Mouse (Mus musculus) lung, embryonic 16.5 days (tissue): ENCODE data around the gene Slc2a9. TPM values are rescaled to one million over a fixed set of nuclear protein-coding genes. Genes with fewer than 3 reads are reported as not detected.

Experiments used
- ATAC-seq: fragments of 200-750 bp; cut with Nextera tagmentation; 2 replicates; pipeline ENCODE4 v1.8.0; 2017; ENCODE audit warnings: low read depth, mild to moderate bottlenecking, moderate library complexity
- H3K27ac ChIP-seq: fragments of 300-500 bp; sonication (generic); 2 replicates; pipeline ENCODE4 v1.5.1; 2014; ENCODE audit warnings: mild to moderate bottlenecking, control low read depth, low read length
- H3K27me3 ChIP-seq: fragments of 300-500 bp; sonication (generic); 2 replicates; pipeline ENCODE4 v1.6.1; 2014; ENCODE audit warnings: low read depth, low read length, mixed read lengths; ENCODE audit not compliant: control insufficient read depth, insufficient read depth
- H3K36me3 ChIP-seq: fragments of 300-500 bp; sonication (generic); 2 replicates; pipeline ENCODE4 v1.6.1; 2014; ENCODE audit warnings: low read length; ENCODE audit not compliant: control insufficient read depth, insufficient read depth
- H3K4me1 ChIP-seq: fragments of 300-500 bp; sonication (generic); replicated peaks from 2 replicates; pipeline ENCODE4 v1.6.1; 2014; ENCODE audit warnings: low read length, mixed read lengths; ENCODE audit not compliant: control insufficient read depth, insufficient read depth
- H3K4me2 ChIP-seq: fragments of 300-500 bp; sonication (generic); 2 replicates; pipeline ENCODE4 v1.6.1; 2014; ENCODE audit warnings: low read depth, low read length, control low read depth
- H3K4me3 ChIP-seq: fragments of 300-500 bp; sonication (generic); 2 replicates; pipeline ENCODE4 v1.5.1; 2014; ENCODE audit warnings: mild to moderate bottlenecking, low read length, control low read depth
- H3K9ac ChIP-seq: fragments of 300-500 bp; sonication (generic); 2 replicates; pipeline ENCODE4 v1.6.1; 2014; ENCODE audit warnings: low read length, control low read depth
- H3K9me3 ChIP-seq: fragments of 300-500 bp; sonication (generic); 2 replicates; pipeline ENCODE4 v1.6.1; 2016; ENCODE audit warnings: low read length; ENCODE audit not compliant: control insufficient read depth
- WGBS: fragments of 180-500 bp; shearing (Covaris S2); extraction: QIAGEN DNeasy Blood & Tissue Kit; methylation state at CpG from one replicate; pipeline ENCODE4 v1.1.7; 2014; 5-methylcytosine and 5-hydroxymethylcytosine counted together
- polyA plus RNA-seq: library from polyadenylated mRNA; unstranded; fragments of >200 nt; fragmentation: Nextera tagmentation; extraction: Ambion mirVana; gene quantifications from 2 replicates; pipeline ENCODE4 v1.2.1, GENCODE M21; 2015

Gene Slc2a9
- polyA plus RNA-seq, 1 experiment from 2014 or later: 1.2 TPM

DNA sequence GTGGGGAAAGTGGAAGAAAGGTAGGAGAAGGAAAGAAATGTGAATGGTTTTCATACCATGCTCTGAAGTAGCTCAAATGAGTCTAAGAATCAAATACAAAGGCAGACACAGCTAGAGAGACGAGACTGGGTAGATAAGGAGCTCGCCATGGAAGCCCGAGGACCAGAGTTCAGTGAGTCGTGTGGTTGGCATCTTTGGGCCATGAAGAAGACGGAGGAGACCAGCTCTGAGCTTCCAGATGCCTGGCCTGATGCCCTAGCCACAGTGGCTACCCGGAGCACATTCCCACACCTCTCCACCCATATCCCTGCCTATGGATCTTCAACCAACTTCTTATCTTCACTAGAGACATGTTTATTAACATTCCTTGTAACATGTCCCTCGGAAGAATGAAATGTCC lies 71.7 kb downstream of the Slc2a9 start:
- no peak overlapping the region for H3K9ac ChIP-seq
- H3K27me3 ChIP-seq: no peaks in the 10 kb centered on the region
- H3K4me3 ChIP-seq: no peak overlapping the region
- 55% methylated on average over 7 of the region's 7 CpGs for WGBS
- no peaks in the 10 kb centered on the region for H3K9me3 ChIP-seq
- H3K27ac ChIP-seq: no peak overlapping the region
- no peak overlapping the region for H3K4me2 ChIP-seq
- H3K4me1 ChIP-seq: no peaks in the 10 kb centered on the region
- ATAC-seq: no peak
- H3K36me3 ChIP-seq: no peaks in the 10 kb centered on the region

DNA sequence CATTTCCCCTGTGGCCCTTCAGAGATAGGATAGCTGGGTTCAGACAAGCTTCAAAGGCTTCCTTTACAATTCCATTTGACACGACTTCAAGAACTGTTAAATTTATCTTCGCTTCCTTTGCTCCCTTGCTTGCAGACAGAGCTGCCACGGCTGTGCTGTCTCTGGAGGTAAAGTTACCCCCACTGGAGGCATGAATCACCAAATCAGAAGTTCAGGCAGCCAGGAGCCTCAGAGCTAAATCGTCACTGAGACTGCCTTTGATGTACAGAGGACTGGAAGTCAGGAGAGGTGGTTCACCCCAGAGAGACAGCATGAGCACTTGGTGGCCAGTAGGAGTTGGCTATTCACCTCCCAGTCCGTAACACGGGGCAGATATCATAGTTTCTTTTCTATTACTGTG lies 73.8 kb downstream of the Slc2a9 start:
- H3K9me3 ChIP-seq: no peaks in the 10 kb centered on the region
- ATAC-seq: no peak
- no peak overlapping the region for H3K9ac ChIP-seq
- H3K4me1 ChIP-seq: no peaks in the 10 kb centered on the region
- no peak overlapping the region for H3K4me3 ChIP-seq
- H3K36me3 ChIP-seq: no peaks in the 10 kb centered on the region
- WGBS: 48% methylated on average over 6 of the region's 6 CpGs
- H3K27ac ChIP-seq: no peak overlapping the region
- H3K27me3 ChIP-seq: no peaks in the 10 kb centered on the region
- no peak overlapping the region for H3K4me2 ChIP-seq

DNA sequence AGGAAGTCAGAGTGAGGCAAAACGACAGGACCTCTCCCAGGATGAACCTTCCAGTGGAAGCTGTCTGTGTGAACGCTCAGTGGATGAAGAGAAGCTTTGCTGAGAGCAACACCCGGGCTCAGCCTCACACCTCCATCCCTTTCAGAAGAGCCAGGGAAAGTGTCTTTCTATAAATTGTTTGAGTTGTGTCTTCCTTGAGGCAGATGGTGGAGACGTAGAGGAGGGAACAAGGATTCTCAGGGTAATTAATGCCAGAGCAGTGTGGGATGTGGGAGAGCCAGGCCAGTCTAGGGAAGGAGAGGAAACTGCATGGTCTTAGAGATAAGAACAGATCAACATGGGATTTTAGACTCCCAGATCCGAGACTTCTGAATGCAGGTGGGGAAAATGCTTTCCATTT lies 75.2 kb downstream of the Slc2a9 start:
- no peak for ATAC-seq
- Histone ChIP-seq H3K4me2 (no peak overlapping the region), H3K36me3 (no peaks in the 10 kb centered on the region), H3K4me3 (no peak overlapping the region), H3K9me3 (no peaks in the 10 kb centered on the region), H3K27ac (no peak overlapping the region), H3K9ac (no peak overlapping the region), H3K27me3 (no peaks in the 10 kb centered on the region), H3K4me1 (no peaks in the 10 kb centered on the region)
- 45% methylated on average over 5 of the region's 5 CpGs for WGBS

DNA sequence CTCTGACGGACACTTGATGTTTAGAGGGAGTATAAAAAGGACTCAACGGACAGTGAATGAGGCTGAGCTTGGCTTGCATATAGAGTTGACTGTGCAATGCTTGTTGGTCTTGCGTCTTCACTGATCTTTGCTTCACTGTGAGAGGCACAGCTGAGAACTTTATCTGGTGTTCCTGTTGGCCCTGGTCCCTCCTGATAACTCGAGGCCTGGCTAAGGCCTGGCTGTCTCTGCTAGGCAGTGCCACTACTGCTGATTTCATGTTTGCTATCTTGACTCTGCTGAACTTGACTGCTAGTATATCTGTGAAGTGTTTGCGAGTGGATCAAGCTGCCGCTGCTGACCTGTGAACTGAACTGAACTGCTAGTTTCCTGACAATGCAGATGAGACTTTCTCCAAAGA lies 77.4 kb downstream of the Slc2a9 start:
- Histone ChIP-seq H3K27ac (no peak overlapping the region), H3K4me2 (no peak overlapping the region), H3K27me3 (no peaks in the 10 kb centered on the region), H3K36me3 (no peaks in the 10 kb centered on the region), H3K4me3 (no peak overlapping the region), H3K9ac (no peak overlapping the region), H3K9me3 (no peaks in the 10 kb centered on the region), H3K4me1 (no peaks in the 10 kb centered on the region)
- no peak for ATAC-seq
- WGBS: 72% methylated on average over 6 of the region's 6 CpGs

DNA sequence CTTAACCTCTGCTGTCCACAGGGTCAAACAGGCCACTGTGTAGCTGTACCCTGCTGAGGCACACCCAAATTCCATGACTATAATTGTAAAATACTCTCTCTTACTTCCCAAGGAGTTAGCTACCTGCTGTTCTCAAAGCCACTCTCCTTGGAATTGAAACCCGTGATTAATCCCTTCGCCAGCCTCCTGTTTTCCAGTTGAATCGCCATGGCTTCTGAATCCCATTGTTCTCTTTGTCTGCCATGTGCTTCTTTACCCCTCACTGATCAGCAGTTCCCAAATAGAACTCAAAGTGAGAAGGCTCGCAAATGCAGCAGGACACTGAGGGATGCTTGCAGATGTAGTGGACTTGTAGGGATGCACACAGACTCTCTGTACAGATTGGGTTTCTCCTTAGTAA lies 80.5 kb downstream of the Slc2a9 start:
- H3K4me1 ChIP-seq: no peaks in the 10 kb centered on the region
- no peaks in the 10 kb centered on the region for H3K36me3 ChIP-seq
- no peaks in the 10 kb centered on the region for H3K9me3 ChIP-seq
- ATAC-seq: no peak
- no peak overlapping the region for H3K4me3 ChIP-seq
- H3K27me3 ChIP-seq: no peaks in the 10 kb centered on the region
- H3K27ac ChIP-seq: no peak overlapping the region
- H3K9ac ChIP-seq: no peak overlapping the region
- 57% methylated on average over 4 of the region's 4 CpGs for WGBS
- no peak overlapping the region for H3K4me2 ChIP-seq

DNA sequence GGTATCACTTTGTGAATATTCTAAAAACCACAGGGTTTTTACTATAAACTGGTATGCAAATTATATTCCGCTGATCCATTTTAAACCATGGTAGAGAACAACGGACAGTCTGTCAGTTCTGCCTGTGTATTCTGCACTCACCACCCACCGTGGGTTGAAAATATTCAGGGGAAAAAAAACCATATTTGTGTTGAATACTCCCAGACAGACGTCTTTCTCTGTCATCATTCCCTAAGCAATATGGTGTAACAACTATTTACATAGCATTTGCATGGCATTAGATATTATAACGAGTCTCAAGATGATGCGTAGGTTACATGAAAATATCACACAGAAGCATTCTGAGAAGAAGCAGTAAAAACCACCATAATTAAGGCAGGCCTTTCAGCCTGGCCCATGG lies 84.1 kb downstream of the Slc2a9 start:
- Histone ChIP-seq H3K4me1 (no peaks in the 10 kb centered on the region), H3K9ac (no peak overlapping the region), H3K36me3 (no peaks in the 10 kb centered on the region), H3K27me3 (no peaks in the 10 kb centered on the region), H3K27ac (no peak overlapping the region), H3K4me2 (no peak overlapping the region), H3K9me3 (no peaks in the 10 kb centered on the region), H3K4me3 (no peak overlapping the region)
- ATAC-seq: no peak
- 89% methylated on average over 6 of the region's 6 CpGs for WGBS

DNA sequence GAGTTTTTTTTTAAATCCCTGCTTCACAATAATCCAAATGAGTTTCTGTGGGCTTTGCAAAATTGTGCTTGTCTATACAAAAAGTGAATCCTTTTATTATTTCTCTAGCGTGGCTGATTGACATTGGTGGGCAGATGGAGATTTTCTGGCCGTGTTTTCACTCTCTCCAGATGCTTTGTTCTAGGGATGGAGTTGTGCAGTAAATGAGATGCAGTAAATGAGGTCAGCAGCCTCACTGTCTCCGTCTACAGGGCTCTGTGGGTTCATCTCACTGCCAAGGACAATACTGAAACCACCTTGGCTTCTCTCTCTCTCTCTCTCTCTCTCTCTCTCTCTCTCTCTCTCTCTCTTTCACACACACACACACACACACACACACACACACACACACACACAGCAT lies 99.3 kb downstream of the Slc2a9 start:
- ATAC-seq: no peak
- Histone ChIP-seq H3K36me3 (no peaks in the 10 kb centered on the region), H3K9me3 (no peaks in the 10 kb centered on the region), H3K4me1 (no peaks in the 10 kb centered on the region), H3K9ac (no peak overlapping the region), H3K27ac (no peak overlapping the region), H3K4me2 (no peak overlapping the region), H3K4me3 (no peak overlapping the region), H3K27me3 (no peaks in the 10 kb centered on the region)
- WGBS: 53% methylated on average over 3 of the region's 3 CpGs

DNA sequence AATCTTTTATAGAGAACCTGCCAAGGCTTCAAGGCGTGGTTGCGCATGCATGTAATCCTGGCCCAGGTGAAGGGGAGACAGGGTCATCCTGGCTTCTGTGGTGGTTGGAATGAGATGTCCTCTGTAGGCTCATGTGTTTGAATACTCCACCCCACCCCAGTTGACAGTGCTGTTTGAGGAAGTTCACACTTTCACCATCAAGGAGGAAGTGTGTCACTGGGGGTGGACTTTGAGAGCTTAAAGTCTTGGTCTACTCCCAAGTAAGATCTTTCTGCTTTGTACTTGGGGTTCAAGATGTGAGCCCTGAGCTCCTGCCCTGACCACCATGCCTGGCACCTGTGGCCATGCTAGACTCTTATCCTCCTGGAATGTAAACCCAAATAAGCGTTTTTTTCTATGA lies 100.7 kb downstream of the Slc2a9 start:
- no peaks in the 10 kb centered on the region for H3K36me3 ChIP-seq
- no peaks in the 10 kb centered on the region for H3K4me1 ChIP-seq
- WGBS: 82% methylated on average over 3 of the region's 3 CpGs
- no peaks in the 10 kb centered on the region for H3K9me3 ChIP-seq
- H3K4me3 ChIP-seq: no peak overlapping the region
- H3K27ac ChIP-seq: no peak overlapping the region
- H3K4me2 ChIP-seq: no peak overlapping the region
- no peak overlapping the region for H3K9ac ChIP-seq
- no peaks in the 10 kb centered on the region for H3K27me3 ChIP-seq
- no peak for ATAC-seq

DNA sequence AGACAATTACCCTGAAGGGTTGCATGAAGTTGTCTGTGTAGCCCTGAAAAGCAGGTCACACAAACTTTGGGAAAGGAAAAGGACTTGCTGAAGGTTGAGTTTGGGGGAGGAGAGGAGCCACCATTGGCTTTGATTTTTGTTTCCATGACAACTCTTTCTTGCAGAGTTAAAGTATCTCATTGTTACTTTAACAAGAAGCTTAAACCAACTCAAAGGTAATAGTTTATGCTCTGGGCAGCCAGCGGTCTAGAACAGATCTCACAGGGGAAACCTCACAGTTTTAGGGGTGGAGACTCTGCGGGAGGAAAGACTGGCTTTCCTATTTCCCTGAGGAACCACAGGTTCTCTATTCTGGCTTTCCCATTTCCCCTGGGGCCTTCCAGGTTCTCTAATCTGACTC lies 114.1 kb downstream of the Slc2a9 start:
- H3K27me3 ChIP-seq: no peaks in the 10 kb centered on the region

DNA sequence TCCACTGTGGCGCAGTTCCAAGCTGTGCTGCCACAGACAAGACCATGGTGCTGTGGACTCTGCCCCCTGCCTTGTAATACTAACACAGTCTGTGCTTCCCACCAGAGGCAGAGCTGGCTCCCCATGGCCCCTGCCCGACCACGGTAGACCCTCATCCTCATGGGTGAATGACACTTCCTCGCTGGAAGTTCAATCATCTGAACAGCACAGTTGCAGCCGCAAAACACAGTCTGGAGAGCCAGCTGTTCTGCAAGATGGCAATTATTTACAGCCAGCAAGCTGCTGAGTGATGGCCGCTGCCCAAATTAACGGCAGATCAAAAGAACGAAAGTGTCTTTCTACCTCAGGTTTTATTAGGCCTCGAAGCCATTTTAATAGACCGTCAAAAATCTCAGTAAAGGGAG lies 114.5 kb downstream of the Slc2a9 start:
- no peaks in the 10 kb centered on the region for H3K4me1 ChIP-seq
- 42% methylated on average over 10 of the region's 10 CpGs for WGBS
- ATAC-seq: no peak
- H3K27me3 ChIP-seq: no peaks in the 10 kb centered on the region
- H3K4me2 ChIP-seq: no peak overlapping the region
- no peak overlapping the region for H3K9ac ChIP-seq
- H3K4me3 ChIP-seq: no peak overlapping the region
- no peaks in the 10 kb centered on the region for H3K9me3 ChIP-seq
- no peak overlapping the region for H3K27ac ChIP-seq
- H3K36me3 ChIP-seq: no peaks in the 10 kb centered on the region

More for the DNA sequence above, 114.1 kb downstream of the Slc2a9 start:
- Histone ChIP-seq H3K9ac (no peak overlapping the region), H3K4me3 (no peak overlapping the region), H3K36me3 (no peaks in the 10 kb centered on the region), H3K27ac (no peak overlapping the region), H3K4me1 (no peaks in the 10 kb centered on the region), H3K9me3 (no peaks in the 10 kb centered on the region), H3K4me2 (no peak overlapping the region)
- ATAC-seq: no peak
- 49% methylated on average over 2 of the region's 2 CpGs for WGBS
